Mouse (Mus musculus): ENCODE data around the gene Unc5cl.

DNA sequence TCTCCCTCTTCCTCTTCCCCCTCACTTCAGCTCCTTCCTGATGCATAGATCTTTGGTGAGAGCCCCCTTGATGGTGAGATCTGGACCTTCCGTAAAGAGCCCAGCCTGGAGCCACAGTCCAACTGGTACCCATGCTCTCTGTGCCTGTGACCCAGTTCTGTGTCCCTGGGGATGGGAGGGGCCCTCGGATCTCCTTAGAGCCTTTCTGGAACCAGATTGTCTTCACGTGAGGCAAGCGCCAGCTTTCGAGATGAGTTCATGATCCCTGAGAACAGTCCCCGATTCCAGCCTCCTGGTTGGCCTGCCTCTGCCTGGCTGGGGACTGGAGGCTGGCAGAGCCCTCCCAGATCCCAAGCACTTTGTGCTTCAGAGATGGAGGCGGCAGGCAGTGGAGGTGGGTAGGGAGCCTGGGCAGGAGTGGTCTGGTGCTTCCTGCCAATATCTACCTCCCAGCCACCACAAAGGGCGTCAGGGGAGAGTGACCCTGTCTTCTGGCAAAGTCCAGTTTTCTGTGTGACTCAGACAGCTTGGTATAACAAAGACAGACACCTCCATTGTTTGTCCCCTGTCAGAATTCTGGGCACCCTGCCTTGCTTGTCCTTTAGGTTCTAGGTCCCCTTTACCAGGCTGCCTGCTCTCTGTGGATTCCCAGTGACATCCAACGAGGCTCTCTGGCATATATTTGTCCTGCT is 2.8 kb upstream of the Unc5cl start:
- no peak for TF ChIP-seq CTCF (IDR thresholded peaks at IDR 0.05)
- TF ChIP-seq EP300 (IDR thresholded peaks at IDR 0.05) = no peak

Data from lung, postnatal 0 days (tissue).